Mouse (Mus musculus): ENCODE results near the gene Mbnl2.

GRCm38 (mm10) chr14:120469126-120469790 lies 193.8 kb downstream of the Mbnl2 start:
- no peak for TF ChIP-seq ZC3H11A (IDR thresholded peaks at IDR 0.05; ENCODE audit: low read depth, low read length)
- no peak for TF ChIP-seq PAX5 (IDR thresholded peaks at IDR 0.05; ENCODE audit: low read length)
- no peak for TF ChIP-seq POLR2AphosphoS2 (IDR thresholded peaks at IDR 0.05; ENCODE audit: low read depth, low read length)
- TF ChIP-seq CTCF (conservative IDR thresholded peaks at IDR 0.05 in 1 of 2, IDR thresholded peaks at IDR 0.05 in 1 of 2; ENCODE audit: low read depth in 2 of 2, low read length in 2 of 2): no peak
- no peak for TF ChIP-seq POLR2A (IDR thresholded peaks at IDR 0.05; ENCODE audit: low read depth, low read length)
- TF ChIP-seq TBP (conservative IDR thresholded peaks at IDR 0.05; ENCODE audit: low read depth, low read length): no peak
- TF ChIP-seq TCF12 (IDR thresholded peaks at IDR 0.05; ENCODE audit: low read depth, low read length): no peak
- no peak for TF ChIP-seq EP300 (IDR thresholded peaks at IDR 0.05; ENCODE audit: low read length)
- TF ChIP-seq ZMIZ1 (IDR thresholded peaks at IDR 0.05; ENCODE audit: low read depth, low read length): no peak
- no peak for TF ChIP-seq SIN3A (IDR thresholded peaks at IDR 0.05; ENCODE audit: low read length)
- TF ChIP-seq MAZ (IDR thresholded peaks at IDR 0.05; ENCODE audit: low read depth, low read length): no peak
- no peak for TF ChIP-seq MEF2A (IDR thresholded peaks at IDR 0.05; ENCODE audit: borderline replicate concordance, low read depth, low read length)

Measured in CH12.LX (cell line).